Mouse (Mus musculus) left cerebral cortex, postnatal 36 days (tissue): ENCODE data around the gene Cd40. TPM values are rescaled to one million over a fixed set of nuclear protein-coding genes. Genes with fewer than 3 reads are reported as not detected.
A peak's percentile ranks its signal among the peaks of the same experiment; 100 is the strongest.

Source experiments
- DNase-seq, 2 experiments: peaks; one replicate each; pipeline ENCODE4 v3.0.0; 2021 to 2022; ENCODE audit warnings: low spot score in 2 of 2, mixed read lengths in 1 of 2
- intact Hi-C: fragments of 180-260 bp; cut with DNase I; formaldehyde crosslinking; loops from one replicate; pipeline ENCODE4 v1.15.1; 2025
- total RNA-seq, 2 experiments: library from RNA; stranded (reverse); gene quantifications; 2 replicates each; pipeline ENCODE4 v1.2.3; 2021

Cd40 gene
- total RNA-seq = 1 to 10 TPM; 1.0 to 1.6 TPM

- intact Hi-C loops = no loop called here
- DNase-seq = no peak
Observed at GRCm38 (mm10) chr2:165054888-165055852, at the start of gene Cd40. Gene Cd40, plus strand, starts transcription at chr2:165055627.

DNA sequence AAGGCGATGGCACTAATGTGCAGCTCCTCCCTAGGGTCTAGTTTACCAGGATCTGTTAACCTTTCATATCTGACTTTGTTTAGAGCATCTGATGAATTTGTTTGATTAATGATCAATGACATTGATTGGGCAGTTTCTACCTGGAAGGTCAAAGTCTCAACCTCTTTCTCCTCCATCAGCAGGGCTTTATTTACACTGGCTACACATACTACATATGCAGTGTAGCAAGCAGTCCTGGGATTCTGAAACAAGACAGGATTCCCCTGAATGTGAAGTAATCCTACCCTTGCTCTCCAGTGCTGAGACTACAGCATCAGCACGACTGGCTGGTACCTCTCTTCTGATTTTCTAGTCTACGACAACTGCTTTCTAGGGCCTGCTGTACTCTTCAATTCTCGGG, 48.6 kb upstream of the Cd40 start:
- intact Hi-C loops = no loop called here
- DNase-seq = no peak

- intact Hi-C loops = no loop called here
- DNase-seq = no peak
Observed at GRCm38 (mm10) chr2:165007986-165008385, 47.4 kb upstream of the Cd40 start.

DNA sequence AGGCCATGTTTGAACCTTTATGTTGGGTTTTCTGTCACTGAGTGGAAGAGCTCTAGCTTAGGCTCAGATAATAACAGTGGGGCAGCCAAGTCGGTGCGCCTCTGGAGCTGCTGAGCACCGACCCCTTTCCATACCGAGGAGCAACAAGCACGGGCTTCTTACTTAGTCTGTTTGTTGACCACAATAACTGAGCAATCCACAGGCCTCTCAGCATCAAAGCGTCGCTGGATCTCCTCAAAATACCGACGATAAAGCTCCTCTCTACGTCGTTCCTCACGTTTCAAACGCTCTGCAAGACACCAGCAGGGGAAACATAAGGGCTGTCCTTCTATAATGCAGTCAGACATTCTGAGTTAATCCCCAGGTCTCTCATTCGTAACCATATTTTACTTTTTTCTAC, 46.3 kb upstream of the Cd40 start:
- no peak for DNase-seq
- intact Hi-C loops = no loop called here

DNA sequence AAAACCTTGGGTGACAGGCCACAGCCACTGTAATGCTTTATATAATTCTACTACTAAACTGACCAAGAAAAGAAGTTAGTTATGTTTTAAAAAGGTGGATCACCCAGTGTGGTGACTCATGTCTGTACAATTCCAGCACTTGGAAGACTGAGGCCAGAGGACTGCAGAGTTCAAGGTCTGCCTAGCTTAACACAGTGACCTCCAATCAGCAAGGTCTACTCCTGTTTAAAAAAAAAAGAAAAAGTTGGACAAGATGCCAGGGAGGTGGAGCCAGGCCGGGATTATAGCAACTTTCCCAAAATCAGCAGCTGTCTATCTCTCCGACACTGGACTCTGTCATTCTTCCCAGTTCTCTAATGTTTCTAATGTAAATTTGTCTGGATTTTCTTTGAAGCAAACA, 45.8 kb upstream of the Cd40 start:
- DNase-seq = no peak
- intact Hi-C loops = no loop called here

DNA sequence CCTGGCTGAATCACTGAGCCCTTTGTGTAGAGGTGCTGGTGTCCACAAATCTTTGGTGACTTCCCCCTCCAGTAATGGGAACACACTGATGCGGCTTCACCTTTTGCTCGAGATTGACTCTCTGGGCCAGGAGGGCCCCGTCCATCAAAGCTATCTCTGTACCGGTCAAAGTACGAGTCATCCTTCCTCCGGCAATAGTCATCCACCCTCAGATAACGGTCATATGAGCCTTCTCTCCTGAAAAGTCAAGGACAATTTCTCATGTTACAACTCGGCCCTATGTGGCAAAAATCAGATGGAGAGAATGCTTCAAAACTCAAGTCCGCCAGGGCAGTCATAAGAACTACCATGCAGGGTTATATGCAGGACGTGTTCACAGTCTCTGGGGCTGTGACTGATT, 45.1 kb upstream of the Cd40 start:
- DNase-seq = no peak
- intact Hi-C loops = no loop called here

GRCm38 (mm10) chr2:165014935-165015334, 40.5 kb upstream of the Cd40 start:
- intact Hi-C loops = no loop called here
- no peak for DNase-seq

DNA sequence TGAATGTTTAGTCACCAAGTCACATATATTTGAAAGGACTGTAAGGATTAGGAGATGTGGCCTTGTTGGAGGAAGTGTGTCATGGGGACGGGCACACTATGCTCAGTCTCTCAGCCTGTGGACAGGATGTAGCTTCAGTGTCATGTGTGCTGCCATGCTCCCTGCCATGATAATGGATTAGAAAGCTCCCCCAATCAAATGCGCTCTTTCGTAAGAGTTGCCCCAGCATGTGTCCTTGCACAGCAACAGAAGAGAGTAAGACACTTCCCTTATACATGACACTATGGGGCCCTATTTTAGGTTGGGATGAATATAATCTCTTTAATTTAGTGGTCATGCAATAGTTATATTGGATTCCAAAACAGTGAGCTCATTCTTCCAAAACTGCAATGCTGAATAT, 34.9 kb upstream of the Cd40 start:
- DNase-seq = no peak
- intact Hi-C loops = no loop called here

DNA sequence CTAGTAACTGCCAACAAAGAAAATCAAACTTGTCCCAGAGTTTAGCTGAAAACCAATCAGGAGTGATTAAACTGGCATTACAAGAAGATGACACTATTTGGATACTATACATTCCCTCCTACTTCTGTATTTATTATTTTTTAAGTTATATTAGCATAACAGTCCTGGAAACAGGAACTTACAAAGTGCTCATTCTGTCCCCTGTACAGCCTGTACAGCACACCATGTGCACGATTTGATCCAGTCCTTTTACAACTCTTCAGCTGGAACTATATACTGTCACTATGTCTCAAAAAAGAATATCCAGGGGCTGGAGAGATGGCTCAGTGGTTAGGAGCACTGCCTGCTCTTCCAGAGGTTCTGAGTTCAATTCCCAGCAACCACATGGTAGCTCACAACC, 28.3 kb upstream of the Cd40 start:
- intact Hi-C loops = no loop called here
- no peak for DNase-seq

GRCm38 (mm10) chr2:165032533-165032932, 22.9 kb upstream of the Cd40 start:
- intact Hi-C loops = no loop called here

DNA sequence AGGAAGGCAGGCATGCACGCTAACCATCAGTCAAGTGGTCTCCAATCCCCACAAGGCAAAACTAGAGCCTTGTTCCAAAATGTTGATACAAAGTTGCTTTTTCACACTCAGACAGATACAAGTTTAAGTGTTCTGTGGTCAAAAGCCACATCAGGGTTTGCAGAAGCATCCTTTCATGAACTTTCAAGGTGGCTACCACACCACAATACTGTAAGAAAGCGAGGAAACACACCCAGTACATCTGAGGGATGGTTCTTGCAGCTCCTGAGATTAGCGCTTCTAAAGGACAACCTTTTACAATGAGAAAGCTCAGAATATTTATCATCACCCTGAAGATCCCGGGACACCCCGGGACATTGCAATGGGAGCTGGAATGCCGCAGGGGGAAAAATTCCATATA, 22.1 kb upstream of the Cd40 start:
- intact Hi-C loops = no loop called here
- no peak for DNase-seq

More at GRCm38 (mm10) chr2:165032533-165032932, 22.9 kb upstream of the Cd40 start:
- DNase-seq = no peak

DNA sequence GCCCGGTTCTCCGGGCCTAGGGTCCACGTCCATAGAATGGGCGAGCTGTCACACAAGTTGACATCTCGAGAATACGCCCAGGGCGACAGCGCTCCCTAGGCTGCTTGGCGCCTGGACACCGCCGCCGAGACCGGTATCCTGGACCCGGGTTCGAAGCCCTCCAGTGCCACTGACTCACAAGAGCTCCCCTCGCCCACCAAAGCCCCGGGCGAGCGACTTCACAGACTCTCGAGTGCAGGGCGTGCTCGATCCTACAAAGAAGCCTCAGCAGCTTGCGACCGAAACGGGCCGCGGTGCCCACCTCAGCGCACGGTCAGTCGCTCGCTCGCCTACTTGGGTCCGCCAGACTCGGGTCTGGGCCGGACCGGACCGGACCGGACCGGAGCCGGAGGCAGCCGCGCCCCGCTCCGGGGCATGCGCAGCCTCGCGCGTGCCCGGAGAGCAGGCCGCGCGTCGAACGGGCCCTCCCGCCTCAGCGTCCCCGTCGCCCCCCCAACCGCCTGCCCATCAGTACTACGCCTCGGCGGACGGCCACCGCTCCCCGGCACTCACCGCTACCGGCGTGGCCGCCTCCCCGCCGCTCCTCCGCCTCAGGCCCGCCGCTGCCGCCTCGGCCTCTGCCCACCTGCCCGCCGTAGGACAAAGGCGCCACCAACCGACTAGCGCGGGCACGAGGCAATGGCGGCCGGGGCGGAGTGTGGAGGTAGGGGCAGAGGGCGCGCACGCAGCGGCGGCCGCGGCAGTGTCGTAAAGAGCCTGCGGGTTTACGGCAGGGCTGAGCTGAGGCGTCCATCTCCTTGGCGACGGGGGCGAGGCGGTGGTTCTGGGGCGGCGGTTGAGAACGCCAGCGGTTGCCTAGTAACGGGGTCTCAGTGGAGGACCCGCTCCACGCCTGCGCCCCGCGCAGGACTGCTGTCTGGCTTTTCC, 21.0 kb upstream of the Cd40 start, which contains the start of gene Ncoa5:
Ncoa5 (minus strand) TSS at position 737 of the 927 bp plus-strand sequence.
- intact Hi-C loops = loop anchor here (2.0 kb wide), 2 partner anchors 66 to 122 kb away; no protein-coding TSS in a partner anchor
- DNase-seq = peak; percentile 99

GRCm38 (mm10) chr2:165035058-165035431, 20.4 kb upstream of the Cd40 start:
- no peak for DNase-seq
- intact Hi-C loops = loop anchor here (2.0 kb wide), 2 partner anchors 66 to 122 kb away; no protein-coding TSS in a partner anchor

DNA sequence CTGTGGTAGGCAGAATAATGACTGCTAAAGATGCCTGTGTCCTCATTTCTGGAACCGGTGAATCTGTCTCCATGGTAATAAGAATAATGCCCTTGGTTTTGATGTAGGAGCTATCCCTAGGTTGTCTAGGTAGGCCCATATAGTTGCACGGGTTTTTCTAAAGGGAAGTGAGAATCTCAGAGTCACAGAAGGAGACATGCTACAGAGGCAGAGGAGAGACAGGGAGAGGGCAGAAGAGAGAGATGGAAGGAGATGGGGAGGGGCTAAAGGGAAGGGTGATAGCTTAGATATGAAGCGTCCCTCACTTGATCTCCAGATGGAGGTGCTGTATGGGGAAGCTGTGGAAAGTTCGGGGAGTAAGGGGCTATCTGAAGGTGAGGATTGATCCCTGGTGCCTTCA, 18.0 kb upstream of the Cd40 start:
- DNase-seq = no peak
- intact Hi-C loops = no loop called here

DNA sequence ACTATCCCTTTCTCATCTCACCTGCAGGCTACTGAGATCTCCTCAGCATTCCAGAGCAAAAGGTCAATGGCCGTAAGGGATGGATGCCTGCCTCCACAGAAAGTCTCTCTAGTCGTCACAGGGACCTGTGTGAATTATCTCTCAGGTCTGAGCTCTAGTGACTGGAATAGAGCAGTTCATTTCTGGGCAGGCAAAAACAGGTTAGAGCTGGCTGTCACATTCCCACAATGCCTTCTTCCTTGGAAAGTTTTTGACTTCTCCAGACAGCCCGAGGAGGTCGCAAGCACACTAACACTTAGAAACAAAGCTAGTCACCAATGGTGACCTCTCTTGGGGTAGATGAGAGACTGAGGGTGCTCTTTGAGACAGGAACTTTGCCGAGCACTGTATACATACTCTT, 13.3 kb upstream of the Cd40 start:
- DNase-seq = no peak
- intact Hi-C loops = no loop called here

GRCm38 (mm10) chr2:165043090-165043636, 12.3 kb upstream of the Cd40 start:
- DNase-seq = no peak
- intact Hi-C loops = no loop called here

- intact Hi-C loops = no loop called here
- DNase-seq = no peak
Observed at GRCm38 (mm10) chr2:165043729-165044128, 11.7 kb upstream of the Cd40 start.

GRCm38 (mm10) chr2:165049044-165049443, 6.4 kb upstream of the Cd40 start:
- DNase-seq = no peak
- intact Hi-C loops = no loop called here

- intact Hi-C loops = no loop called here
- DNase-seq = no peak
Observed at GRCm38 (mm10) chr2:165050826-165051548, 4.4 kb upstream of the Cd40 start.
